Mouse (Mus musculus) megakaryocyte, adult 5-6 weeks (primary cell): ENCODE measurements around the gene Dnmt3c. TPM values are rescaled to one million over a fixed set of nuclear protein-coding genes. Genes with fewer than 3 reads are reported as not detected.
A peak's percentile ranks its signal among the peaks of the same experiment; 100 is the strongest.
"Not testable (repeated sequence)": the region's sequence is repeated elsewhere in the genome, so short reads cannot be mapped to it uniquely, and the experiment has no call there.

Source experiments
- ATAC-seq: 2 replicates; pipeline ENCODE4 v1.8.0; 2016; ENCODE audit warnings: mild to moderate bottlenecking, inconsistent platforms; ENCODE audit not compliant: poor library complexity, severe bottlenecking
- total RNA-seq, 2 experiments: library from RNA; stranded (forward) in 1 of 2; stranded (reverse) in 1 of 2; fragments of 153-499, 151-499 nt in 1 of 2; fragments of 221-1000, 200-1000 nt in 1 of 2; gene quantifications; 2 replicates each; pipeline versions ENCODE4 v1.2.3 to v1.2.4; 2015 to 2017

Dnmt3c gene
- total RNA-seq, 2 experiments from 2014 or later: not detected

GRCm38 (mm10) chr2:153713227-153713626 lies 16.8 kb downstream of the Dnmt3c start:
- no peak for ATAC-seq

DNA sequence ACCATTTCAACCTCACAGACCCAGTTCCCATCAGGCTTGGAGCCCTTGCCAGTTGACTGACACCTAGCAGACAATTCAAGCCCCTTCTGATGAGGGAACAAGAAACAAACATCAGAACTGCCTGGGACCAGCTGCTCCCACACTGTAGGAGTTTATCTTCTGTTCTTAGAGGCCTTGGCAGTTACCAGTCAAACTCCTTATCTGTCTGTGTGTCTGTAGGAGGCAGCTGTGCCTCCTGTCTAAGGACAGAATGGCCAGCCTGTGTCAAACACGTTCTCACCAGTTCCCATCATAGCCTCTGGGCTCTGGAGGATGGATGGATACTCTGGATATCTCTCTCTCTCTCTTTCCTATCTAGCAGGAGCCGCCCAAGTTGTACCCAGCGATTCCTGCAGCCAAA lies 21.4 kb downstream of the Dnmt3c start:
- not testable (repeated sequence) for ATAC-seq

- ATAC-seq: no peak
Observed at GRCm38 (mm10) chr2:153723098-153723497, 26.6 kb downstream of the Dnmt3c start.

DNA sequence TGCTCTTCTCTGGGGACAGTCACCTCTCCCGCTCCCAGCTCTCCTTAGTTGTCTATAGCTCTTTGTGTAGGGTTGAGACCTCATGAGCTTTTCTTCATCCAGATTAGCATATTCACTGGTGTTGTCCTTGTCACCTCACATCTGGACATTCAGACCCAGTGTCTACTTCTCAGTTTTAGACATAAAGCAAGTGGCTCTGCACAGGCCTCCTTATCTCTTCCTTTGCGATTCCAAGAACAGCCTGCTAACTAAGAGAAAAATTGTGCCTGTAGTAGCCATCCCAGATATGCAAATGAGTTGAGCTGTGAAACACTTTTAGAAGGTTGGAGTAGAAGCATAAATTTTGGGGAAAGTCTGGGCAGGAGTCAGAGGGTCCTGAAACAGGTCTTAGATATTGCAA lies 28.0 kb downstream of the Dnmt3c start:
- ATAC-seq: no peak

DNA sequence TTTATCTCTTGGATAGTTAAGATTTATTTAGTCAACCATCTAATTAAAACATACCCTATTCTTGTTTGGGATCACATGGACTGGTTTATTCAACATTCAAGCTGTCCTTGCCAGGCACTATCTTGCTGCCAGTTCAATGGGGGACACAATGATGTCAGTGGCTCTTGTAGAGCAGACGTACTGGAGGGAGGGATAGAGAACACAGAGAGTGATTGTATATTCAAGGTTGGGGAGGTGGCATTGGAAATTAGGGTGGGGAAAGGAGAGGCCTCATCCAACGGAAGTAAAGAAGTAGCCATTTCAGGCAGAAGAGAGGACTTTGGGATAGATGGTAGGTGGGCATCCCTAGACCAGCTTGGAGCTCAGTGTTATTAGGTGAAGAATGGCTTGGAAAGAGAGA lies 28.4 kb downstream of the Dnmt3c start:
- no peak for ATAC-seq

- no peak for ATAC-seq
Observed at GRCm38 (mm10) chr2:153725291-153725690, 28.8 kb downstream of the Dnmt3c start.

GRCm38 (mm10) chr2:153734033-153734432 lies 37.6 kb downstream of the Dnmt3c start:
- no peak for ATAC-seq

GRCm38 (mm10) chr2:153740500-153741436 lies 44.3 kb downstream of the Dnmt3c start, which contains the start of gene Mapre1:
TSS of gene Mapre1 (plus strand) at chr2:153741274.
- peak; percentile 94 for ATAC-seq

GRCm38 (mm10) chr2:153741437-153742065 lies 45.1 kb downstream of the Dnmt3c start:
- ATAC-seq: peak; percentile 52

DNA sequence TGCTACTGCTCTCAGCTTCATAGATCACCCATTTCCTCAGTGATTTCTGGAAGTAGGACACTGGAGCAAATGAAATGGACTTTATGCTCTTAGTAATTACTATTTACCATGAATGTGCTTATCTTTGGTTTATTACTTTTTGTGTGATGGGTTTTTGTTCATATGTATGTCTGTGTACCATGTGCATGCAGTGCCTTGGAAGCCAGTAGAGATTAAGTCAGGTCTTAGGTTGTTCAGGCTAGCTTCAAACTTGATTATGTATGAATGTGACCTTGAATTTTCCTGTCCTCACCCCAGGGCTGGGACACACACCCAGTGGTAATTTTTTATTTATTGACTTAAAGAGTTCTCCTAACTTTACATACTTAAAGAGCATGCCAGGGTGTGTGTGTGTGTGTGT lies 51.5 kb downstream of the Dnmt3c start:
- ATAC-seq: no peak

DNA sequence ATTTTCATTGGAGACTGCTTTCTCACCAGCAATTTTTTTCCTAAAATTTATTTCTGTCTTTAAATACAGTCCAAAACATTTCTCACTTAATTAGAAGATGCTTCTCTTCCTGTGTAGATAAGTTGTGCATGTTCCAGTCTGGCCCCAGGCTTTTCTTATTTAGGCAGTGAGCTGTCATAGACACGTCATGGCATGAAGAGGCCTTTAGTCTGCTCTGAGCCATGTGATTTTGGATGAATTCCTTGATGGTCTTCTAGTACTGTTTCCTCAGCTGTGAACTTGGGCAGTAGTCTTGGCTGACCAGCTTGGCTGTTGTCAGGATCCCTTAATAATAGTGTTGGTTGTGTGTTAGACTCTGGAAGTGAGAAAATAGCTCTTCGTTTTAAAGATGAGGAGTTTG lies 53.9 kb downstream of the Dnmt3c start:
- no peak for ATAC-seq

- ATAC-seq: no peak
Observed at GRCm38 (mm10) chr2:153762121-153762520, 65.7 kb downstream of the Dnmt3c start.

DNA sequence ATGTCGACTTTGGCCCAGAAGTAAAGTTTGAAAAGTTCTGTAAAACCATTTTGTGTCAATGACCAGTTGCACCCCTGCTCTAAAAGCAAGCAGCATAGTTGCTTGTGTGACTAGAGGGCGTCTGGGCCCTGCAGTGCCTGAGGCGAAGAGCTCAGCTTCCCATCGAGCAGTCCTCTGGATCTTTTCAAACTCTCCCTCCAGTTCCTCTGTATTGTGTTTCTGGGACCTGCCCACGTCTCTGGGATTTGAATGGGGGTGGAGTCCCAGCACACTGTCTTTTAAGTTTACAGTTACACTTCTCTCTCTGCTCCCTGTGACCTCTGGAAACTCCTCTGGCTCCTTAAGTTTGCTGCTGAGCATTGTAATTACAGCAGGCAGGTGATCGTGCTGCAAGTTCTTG lies 71.0 kb downstream of the Dnmt3c start:
- ATAC-seq: no peak

GRCm38 (mm10) chr2:153768881-153769280 lies 72.4 kb downstream of the Dnmt3c start:
- ATAC-seq: no peak

DNA sequence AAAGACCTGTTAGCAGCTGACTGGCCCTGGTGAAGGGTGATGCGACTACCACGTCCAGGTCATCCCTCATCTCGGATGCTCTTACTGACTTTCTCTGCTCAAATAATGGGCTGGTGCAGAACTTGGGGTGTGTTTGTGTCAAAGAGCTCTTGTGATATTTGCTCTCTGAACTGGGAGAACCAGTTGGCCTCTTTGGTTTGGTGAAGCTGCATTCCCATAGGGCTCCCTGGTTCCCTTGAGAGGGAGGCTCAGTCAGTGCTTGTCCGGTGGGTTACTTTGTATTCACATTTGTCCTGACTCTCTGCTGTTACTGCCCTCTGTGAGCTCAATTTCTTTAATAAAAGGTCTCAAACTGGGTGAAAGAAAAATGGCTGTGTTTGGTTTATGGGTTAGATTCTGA lies 76.5 kb downstream of the Dnmt3c start:
- no peak for ATAC-seq

DNA sequence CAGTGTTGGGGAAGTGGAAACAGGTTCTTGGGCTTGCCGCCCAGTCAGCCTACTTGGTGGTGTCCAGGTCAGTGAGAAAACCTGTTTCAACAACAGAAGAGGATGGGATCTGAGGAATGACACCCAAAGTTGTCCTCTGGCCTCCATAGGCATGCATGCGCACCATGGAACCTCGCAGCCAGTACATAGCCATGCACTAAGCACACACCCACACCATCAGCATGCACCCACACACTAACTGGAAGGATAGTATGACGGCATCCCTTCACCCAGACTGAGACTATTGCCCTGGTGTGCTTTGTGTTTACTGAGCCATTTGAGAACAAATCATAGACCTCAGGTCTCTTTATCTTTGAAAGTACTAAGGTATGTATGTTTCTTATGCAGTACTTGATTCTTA lies 79.0 kb downstream of the Dnmt3c start:
- no peak for ATAC-seq

- ATAC-seq: peak; percentile 93
Observed at GRCm38 (mm10) chr2:153778638-153779362, 82.3 kb downstream of the Dnmt3c start.
